Mouse (Mus musculus) lung, adult 2 months (tissue): ENCODE data around the gene Zfp536.

Source experiments
- CTCF ChIP-seq: fragments of 200-500 bp; IDR thresholded peaks from 2 replicates; pipeline ENCODE4 v1.5.1; 2011; ENCODE audit warnings: mild to moderate bottlenecking, low read length, control low read depth; ENCODE audit not compliant: insufficient read depth
- POLR2A ChIP-seq: fragments of 200-500 bp; IDR thresholded peaks from 2 replicates; pipeline ENCODE4 v1.6.1; 2011; ENCODE audit warnings: low read depth, mild to moderate bottlenecking, control low read depth, low read length, borderline replicate concordance; ENCODE audit errors: extremely low read depth

GRCm38 (mm10) chr7:37624759-37625340 lies 148.6 kb downstream of the Zfp536 start:
- TF ChIP-seq CTCF (no peak), POLR2A (no peak)
